Mouse (Mus musculus) cerebellum, adult 18-20 months (tissue): ENCODE data around the gene Ttll11.

Experiments
- DNase-seq, 2 experiments: peaks; one replicate each; pipeline ENCODE4 v3.0.0; 2021

The Ttll11 gene

DNA sequence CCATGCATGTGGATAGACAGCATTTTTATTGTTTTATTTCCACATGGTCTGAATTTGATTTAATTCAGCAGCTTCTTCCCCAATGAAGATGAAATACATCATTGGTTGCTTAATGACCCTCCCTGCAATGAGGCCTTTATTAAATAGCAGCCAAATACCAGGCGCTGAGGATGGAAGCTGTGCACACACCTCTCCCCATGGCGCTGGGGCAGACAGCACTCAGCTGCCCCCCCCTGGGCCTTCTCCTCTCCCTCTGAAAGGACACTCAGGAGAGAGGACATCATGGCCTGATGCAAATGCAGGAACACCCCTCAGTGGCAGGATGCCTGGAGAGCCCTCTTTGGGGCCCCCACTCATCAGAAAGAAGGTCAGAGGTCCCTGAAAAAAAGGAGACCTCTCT, 16.4 kb downstream of the Ttll11 start:
- DNase-seq = no peak

- DNase-seq = peak; percentile 46 to 54
These were observed 18.1 kb downstream of the Ttll11 start for GRCm38 (mm10) chr2:35961593-35962127.

DNA sequence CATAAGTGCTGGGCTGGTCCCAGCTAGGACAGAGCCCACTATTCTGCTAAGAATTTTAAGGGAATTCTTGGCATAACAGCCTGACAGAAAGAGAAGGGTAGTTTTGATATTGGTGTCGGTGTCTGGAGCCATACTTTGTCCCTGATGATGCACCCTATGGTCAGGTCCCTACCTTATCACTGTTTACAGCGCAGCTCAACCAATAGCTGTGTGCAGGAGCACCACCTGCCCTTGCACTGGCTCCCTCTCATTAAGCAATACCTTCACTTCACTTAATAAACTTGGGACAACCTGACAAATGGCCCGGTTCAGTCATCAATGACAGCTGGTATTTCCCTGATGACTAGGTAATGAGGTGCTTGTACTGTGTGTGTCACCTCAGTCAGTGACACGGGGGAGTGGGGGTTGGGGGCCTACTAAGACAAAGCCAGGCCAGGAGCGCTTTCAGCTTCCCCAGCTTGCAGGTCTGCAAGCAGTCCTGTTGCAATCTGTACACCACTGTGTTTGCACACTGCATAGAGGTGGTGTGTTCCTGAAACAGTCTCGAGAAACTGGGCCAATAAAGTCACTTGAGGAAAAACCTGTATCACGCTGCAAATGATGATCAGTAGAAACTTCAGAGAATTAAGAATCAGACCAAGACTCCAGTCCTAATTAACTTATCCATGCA, 22.1 kb downstream of the Ttll11 start:
- no peak for DNase-seq

DNA sequence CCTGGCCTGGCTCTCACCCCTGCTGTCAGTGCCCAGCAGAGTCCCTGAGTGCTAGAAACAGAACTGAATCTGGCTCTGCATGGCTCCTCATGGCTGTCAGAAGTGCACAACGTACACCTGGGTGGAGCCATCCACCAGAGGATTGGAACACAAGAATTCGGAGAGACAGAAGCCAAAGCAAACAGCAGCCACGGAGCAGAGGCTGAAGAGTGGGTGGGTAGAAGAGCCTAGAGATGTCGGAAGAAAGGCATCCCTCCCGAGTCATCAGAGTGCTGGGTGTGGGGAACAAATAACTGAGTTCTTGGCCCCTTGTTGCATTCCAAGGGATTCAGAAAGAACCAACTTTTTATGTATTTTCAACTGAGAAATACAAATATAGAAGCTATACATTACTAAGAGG, 24.5 kb downstream of the Ttll11 start:
- DNase-seq = no peak

GRCm38 (mm10) chr2:35952187-35952958, 27.3 kb downstream of the Ttll11 start:
- DNase-seq = no peak

GRCm38 (mm10) chr2:35944896-35945295, 34.8 kb downstream of the Ttll11 start:
- no peak for DNase-seq

DNA sequence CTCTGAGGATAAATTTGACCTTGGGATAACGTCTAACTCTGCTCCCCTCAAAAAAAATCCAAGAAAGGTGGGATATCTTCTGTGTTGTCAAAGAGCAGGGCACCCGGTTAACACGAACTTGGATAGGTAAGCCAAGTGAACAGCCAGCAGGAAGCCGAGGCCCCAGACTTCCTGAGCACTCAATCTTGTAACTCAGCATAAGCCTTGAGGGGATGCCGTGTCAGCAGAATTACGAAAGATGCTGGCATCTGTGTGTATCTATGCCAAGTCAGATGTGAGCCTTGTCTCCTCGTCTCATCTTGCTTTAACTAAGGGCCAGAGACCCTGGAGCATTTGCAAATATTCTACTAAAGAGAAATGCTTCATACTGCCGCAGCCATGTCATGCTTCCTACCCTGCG, 36.8 kb downstream of the Ttll11 start:
- DNase-seq = no peak

GRCm38 (mm10) chr2:35935045-35935444, 44.7 kb downstream of the Ttll11 start:
- no peak for DNase-seq

DNA sequence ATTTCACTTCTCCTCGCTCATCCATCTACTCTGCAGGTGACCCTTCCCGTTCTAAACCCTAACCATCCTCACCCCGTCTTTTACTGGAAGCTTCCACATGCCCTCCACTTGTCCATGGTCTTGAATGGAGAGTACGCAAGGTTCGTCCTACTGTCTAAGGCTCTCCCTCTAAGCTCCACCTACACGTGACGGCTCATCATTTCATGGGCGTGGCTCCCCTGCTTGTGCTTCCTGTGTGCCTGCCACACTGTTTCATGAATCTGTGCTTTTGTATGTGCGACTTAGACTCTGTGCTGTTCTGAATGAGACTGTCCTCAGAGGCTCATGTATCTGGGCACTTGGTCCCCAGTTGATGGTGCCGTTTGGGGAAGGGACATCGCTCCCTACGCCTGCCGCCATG, 46.6 kb downstream of the Ttll11 start:
- DNase-seq = no peak

DNA sequence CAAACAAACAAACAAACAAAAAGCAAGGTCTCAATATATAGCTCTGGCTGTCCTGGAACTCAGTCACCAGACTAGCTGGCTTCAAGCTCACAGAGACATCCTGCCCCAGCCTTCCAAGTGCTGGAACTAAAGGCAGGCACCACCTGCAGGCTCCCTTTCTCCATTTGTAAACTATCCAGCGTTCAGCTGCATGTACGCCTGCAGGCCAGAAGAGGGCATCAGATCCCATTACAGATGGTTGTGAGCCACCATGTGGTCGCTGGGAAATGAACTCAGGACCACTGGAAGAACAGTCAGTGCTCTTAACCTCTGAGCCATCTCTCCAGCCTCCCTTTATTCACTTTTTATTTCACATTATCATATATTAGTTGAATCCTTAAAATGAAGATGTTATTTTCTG, 48.1 kb downstream of the Ttll11 start:
- DNase-seq = no peak

GRCm38 (mm10) chr2:35930498-35931149, 49.1 kb downstream of the Ttll11 start:
- DNase-seq = peak; percentile 82 to 88

- peak; percentile 45 to 58 for DNase-seq
These were observed 51.6 kb downstream of the Ttll11 start for GRCm38 (mm10) chr2:35928133-35928532.

DNA sequence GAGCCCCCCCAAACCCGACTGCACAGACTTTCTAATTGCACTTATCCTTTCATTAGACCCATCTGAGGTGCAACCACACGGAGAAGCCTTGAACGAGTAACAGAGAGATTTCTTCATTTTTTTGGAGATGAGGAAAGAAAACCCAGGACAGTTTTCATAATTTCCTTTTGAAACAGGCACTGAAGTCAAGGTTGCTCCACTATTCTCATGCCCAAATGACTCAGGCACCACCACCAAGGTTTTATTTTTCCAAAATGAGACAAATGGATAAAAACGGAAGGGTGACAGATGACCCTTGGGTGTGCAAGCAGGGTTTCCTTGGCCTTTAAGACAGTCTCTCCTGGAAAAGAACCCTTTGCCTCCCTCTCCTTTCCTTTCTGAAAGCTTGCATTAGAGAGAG, 54.8 kb downstream of the Ttll11 start:
- no peak for DNase-seq

- DNase-seq = no peak
These were observed 56.8 kb downstream of the Ttll11 start for GRCm38 (mm10) chr2:35922956-35923355.

- no peak for DNase-seq
These were observed 67.6 kb downstream of the Ttll11 start for GRCm38 (mm10) chr2:35912090-35912489.

- DNase-seq = no peak
These were observed 68.0 kb downstream of the Ttll11 start for GRCm38 (mm10) chr2:35911675-35912074.

DNA sequence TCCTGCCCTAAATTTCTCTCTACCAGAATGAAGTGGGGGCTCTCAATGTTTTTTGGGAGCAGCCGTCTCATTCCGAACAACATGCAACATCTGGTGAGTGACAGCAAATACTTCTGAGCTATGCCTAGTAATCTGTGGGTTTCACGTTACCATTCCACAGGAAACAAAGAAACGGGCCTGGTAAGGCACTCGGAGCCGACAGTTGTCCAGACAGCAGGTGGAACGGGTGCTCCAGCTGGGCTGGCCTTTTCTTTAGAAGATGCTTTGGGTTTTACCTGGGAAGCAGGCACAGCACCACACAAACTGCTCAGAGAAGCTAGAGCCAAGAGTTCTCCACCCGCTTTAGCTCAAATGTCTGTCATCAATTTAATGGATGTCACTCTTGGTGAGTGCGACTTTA, 69.0 kb downstream of the Ttll11 start:
- DNase-seq = peak; percentile 42 to 56

DNA sequence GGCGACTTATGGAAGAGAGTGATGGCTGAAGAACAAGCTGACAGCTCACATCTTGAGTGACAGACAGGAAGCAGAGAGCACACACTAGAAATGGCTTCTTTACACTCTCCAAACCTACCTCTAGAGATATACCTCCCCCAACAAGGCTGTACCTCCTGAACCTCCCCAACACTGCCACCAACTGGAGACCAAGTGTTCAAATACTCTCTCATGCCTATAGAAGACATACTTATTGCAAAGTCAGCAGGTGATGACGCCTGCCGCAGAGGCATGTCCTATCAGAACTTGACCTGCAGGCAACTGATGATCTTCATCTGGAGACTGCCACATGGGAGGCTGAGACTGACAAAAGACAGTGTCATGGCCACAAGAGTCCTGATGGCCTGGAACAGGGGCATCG, 70.4 kb downstream of the Ttll11 start:
- DNase-seq = no peak

GRCm38 (mm10) chr2:35907578-35907977, 72.1 kb downstream of the Ttll11 start:
- DNase-seq = no peak

DNA sequence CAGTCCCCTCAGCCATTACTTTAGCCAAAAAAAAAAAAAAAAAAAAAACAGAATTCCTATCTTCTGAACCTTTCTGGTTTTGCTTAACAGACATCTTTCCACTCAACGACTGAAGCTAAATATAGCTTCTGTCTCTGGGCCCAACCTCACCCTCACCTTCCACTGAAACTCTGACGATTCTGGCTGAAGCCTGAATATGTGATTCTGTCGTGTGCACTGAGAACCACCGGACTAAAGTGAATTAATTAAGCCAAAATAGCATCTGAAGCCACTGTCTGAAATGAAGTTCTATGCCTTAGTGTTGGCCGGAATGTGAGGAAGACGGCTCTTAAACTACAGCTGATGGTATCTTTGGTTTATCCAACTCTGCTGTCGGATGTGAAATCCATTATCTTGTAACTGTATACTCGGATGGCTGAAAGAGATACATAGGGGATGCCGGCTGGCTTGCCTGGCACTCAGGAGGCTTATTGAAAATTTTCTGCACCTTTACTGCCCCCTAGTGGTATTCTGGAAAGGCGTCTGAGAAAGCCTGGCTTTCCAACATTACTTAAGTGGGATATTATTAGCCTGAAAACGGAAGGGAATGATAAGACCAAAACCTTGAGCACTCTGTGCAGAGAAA, 73.4 kb downstream of the Ttll11 start:
- DNase-seq = peak; percentile 74 to 78

DNA sequence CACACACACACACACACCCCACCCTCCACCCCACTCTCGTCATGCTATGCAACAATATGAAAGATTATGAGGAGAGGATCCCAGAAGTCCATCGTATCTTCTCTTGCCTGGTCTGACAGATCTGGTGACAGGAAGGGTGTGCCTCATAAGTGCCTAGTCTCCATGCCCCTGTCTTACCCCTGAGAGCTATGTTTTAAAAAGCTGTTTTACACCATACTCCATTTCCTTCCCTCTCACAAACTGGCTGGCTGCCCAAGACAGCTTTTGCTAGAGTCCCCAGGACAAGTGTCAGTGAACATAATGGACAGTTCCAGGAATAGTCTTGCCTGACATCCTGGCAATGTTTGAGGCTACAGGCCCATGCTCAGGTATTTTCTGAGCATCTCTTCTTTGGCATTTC, 78.9 kb downstream of the Ttll11 start:
- DNase-seq = no peak

DNA sequence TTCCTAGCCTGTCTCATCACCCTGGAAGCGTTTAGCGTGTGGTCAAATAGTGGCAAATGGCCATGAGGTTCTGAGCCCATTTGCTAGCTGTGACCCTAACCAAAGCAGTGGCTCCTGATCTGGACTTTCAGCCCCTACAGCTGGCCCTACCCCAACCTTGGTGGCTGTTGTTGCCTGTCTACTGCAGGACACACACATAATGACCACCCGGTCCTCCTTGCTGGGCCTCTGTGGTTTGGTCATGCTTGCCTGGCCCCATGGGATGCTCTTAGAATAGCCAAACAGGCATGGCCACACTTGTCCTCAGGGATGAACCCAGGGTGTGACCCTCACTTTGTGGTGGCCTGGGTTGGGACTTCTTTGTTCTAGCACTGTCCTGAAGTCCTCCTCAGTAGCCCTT, 80.0 kb downstream of the Ttll11 start:
- DNase-seq = no peak

DNA sequence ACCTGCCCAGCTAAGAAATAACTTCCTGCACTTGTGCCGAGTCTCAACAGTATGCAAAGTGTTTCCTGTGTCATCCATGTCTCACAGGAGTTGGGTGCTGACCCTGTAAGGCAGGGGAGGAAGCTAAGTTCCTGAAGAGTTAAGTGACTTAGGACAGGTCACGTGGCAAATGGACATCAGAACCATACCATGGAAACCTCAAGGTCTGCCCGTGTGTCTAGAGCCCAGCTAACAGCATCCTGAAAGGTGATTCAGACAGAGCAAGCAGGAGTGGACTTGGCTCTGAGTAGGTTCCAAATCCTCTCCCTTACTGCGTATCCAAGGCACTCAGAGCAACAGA, 80.6 kb downstream of the Ttll11 start:
- no peak for DNase-seq
